Mouse (Mus musculus) limb, embryonic 15.5 days (tissue): Measurements from ENCODE around the gene Nat10. TPM values are rescaled to one million over a fixed set of nuclear protein-coding genes. Genes with fewer than 3 reads are reported as not detected.
A peak's percentile ranks its signal among the peaks of the same experiment; 100 is the strongest.

Experiments
- ATAC-seq: fragments of 200-750 bp; cut with Nextera tagmentation; 2 replicates; pipeline ENCODE4 v1.8.0; 2017; ENCODE audit warnings: low read depth, moderate TSS enrichment; ENCODE audit not compliant: insufficient number of reproducible peaks, low FRiP score, low TSS enrichment
- H3K27ac ChIP-seq: fragments of 300-500 bp; sonication (generic); 2 replicates; pipeline ENCODE4 v1.5.1; 2015; ENCODE audit warnings: moderate library complexity, mild to moderate bottlenecking, inconsistent platforms
- H3K27me3 ChIP-seq: fragments of 300-500 bp; sonication (generic); 2 replicates; pipeline ENCODE4 v1.6.1; 2015; ENCODE audit warnings: inconsistent platforms
- H3K36me3 ChIP-seq: fragments of 300-500 bp; sonication (generic); 2 replicates; pipeline ENCODE4 v1.6.1; 2015; ENCODE audit warnings: inconsistent platforms
- H3K4me1 ChIP-seq: fragments of 300-500 bp; sonication (generic); 2 replicates; pipeline ENCODE4 v1.6.1; 2015; ENCODE audit warnings: inconsistent platforms
- H3K4me2 ChIP-seq: fragments of 300-500 bp; sonication (generic); 2 replicates; pipeline ENCODE4 v1.6.1; 2015; ENCODE audit warnings: mild to moderate bottlenecking, inconsistent platforms
- H3K4me3 ChIP-seq: fragments of 300-500 bp; sonication (generic); 2 replicates; pipeline ENCODE4 v1.5.1; 2015; ENCODE audit warnings: mild to moderate bottlenecking, inconsistent platforms
- H3K9ac ChIP-seq: fragments of 300-500 bp; sonication (generic); 2 replicates; pipeline ENCODE4 v1.6.1; 2015; ENCODE audit warnings: inconsistent platforms
- H3K9me3 ChIP-seq: fragments of 300-500 bp; sonication (generic); 2 replicates; pipeline ENCODE4 v1.6.1; 2016; ENCODE audit warnings: inconsistent platforms
- WGBS: fragments of 180-500 bp; shearing (Covaris S2); methylation state at CpG from one replicate; pipeline ENCODE4 v1.1.7; 2015; 5-methylcytosine and 5-hydroxymethylcytosine counted together
- polyA plus RNA-seq: library from polyadenylated mRNA; unstranded; fragments of >200 nt; fragmentation: Nextera tagmentation; extraction: Ambion mirVana; gene quantifications from 2 replicates; pipeline ENCODE4 v1.2.1, GENCODE M21; 2015

Nat10 gene
- polyA plus RNA-seq, 1 experiment from 2014 or later, result 25.2 TPM

GRCm38 (mm10) chr2:103706226-103706625, 54.8 kb downstream of the Nat10 start:
- WGBS, result 7% methylated on average over 11 of the region's 11 CpGs
- H3K36me3 ChIP-seq, result peaks cover 65% of the 10 kb centered on the region

GRCm38 (mm10) chr2:103705826-103706225, 55.2 kb downstream of the Nat10 start:
- H3K4me3 ChIP-seq, result no peak overlapping the region
- no peaks in the 10 kb centered on the region for H3K9me3 ChIP-seq
- H3K4me2 ChIP-seq, result no peak overlapping the region
- no peak overlapping the region for H3K27ac ChIP-seq
- peaks cover 3% of the 10 kb centered on the region; the same call in 1 of the 2 replicates for H3K27me3 ChIP-seq
- no peak for ATAC-seq
- H3K9ac ChIP-seq, result no peak overlapping the region
- peaks cover 30% of the 10 kb centered on the region for H3K4me1 ChIP-seq
- WGBS, result 64% methylated on average over 4 of the region's 4 CpGs
- H3K36me3 ChIP-seq, result peaks cover 63% of the 10 kb centered on the region

More at GRCm38 (mm10) chr2:103706226-103706625, 54.8 kb downstream of the Nat10 start:
- Histone ChIP-seq H3K9me3 (no peaks in the 10 kb centered on the region), H3K4me3 (no peak overlapping the region), H3K9ac (no peak overlapping the region), H3K27me3 (no peaks in the 10 kb centered on the region), H3K27ac (0 out of 2 replicates have a peak overlapping the region, but pooled peaks have one; percentile 6), H3K4me2 (no peak overlapping the region), H3K4me1 (peaks cover 30% of the 10 kb centered on the region)
- ATAC-seq, result peak; percentile 58; the same call in 1 of the 2 replicates

- peaks cover 6% of the 10 kb centered on the region; the same call in 1 of the 2 replicates for H3K27me3 ChIP-seq
- H3K4me3 ChIP-seq, result no peak overlapping the region
- 38% methylated on average over 4 of the region's 4 CpGs for WGBS
- no peak for ATAC-seq
- peaks cover 36% of the 10 kb centered on the region for H3K4me1 ChIP-seq
- no peak overlapping the region for H3K4me2 ChIP-seq
- no peaks in the 10 kb centered on the region for H3K9me3 ChIP-seq
- 0 out of 2 replicates have a peak overlapping the region, but pooled peaks have one; percentile 22 for H3K27ac ChIP-seq
- peaks cover 44% of the 10 kb centered on the region for H3K36me3 ChIP-seq
- H3K9ac ChIP-seq, result no peak overlapping the region
These were observed 57.2 kb downstream of the Nat10 start for GRCm38 (mm10) chr2:103703865-103704264.

DNA sequence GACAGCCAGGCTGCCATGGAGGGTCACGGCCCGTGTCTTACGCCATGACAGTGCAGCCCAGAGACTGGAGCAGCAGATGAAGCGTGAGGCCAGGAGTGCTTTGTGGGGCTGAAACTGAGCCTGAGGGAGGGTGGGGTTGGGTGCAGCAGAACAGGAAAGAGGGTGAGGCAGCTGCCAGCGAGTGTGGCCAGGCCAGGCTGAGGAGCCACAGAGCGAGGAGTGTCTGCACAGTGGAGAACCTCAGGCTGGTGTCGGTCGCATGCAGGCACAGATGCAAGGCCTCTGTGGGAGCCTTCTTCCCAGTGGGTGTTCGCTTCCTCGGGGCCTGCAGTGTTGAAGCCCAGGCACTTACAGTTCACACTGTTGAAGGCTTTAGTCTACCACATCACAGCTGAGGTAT, 57.7 kb downstream of the Nat10 start:
- H3K27ac ChIP-seq, result 0 out of 2 replicates have a peak overlapping the region, but pooled peaks have one; percentile 22
- no peak overlapping the region for H3K4me2 ChIP-seq
- H3K4me3 ChIP-seq, result no peak overlapping the region
- peaks cover 6% of the 10 kb centered on the region; the same call in 1 of the 2 replicates for H3K27me3 ChIP-seq
- 65% methylated on average over 10 of the region's 10 CpGs for WGBS
- no peak overlapping the region for H3K9ac ChIP-seq
- peaks cover 36% of the 10 kb centered on the region for H3K4me1 ChIP-seq
- peaks cover 38% of the 10 kb centered on the region for H3K36me3 ChIP-seq
- H3K9me3 ChIP-seq, result no peaks in the 10 kb centered on the region
- no peak for ATAC-seq

GRCm38 (mm10) chr2:103700514-103700913, 60.6 kb downstream of the Nat10 start:
- H3K4me2 ChIP-seq, result no peak overlapping the region
- WGBS, result 75% methylated on average over 12 of the region's 12 CpGs
- no peak overlapping the region for H3K9ac ChIP-seq
- no peak overlapping the region for H3K27ac ChIP-seq
- H3K4me3 ChIP-seq, result no peak overlapping the region
- H3K27me3 ChIP-seq, result peaks cover 6% of the 10 kb centered on the region; the same call in 1 of the 2 replicates
- peaks cover 34% of the 10 kb centered on the region for H3K4me1 ChIP-seq
- H3K9me3 ChIP-seq, result no peaks in the 10 kb centered on the region
- peaks cover 26% of the 10 kb centered on the region for H3K36me3 ChIP-seq
- ATAC-seq, result no peak

DNA sequence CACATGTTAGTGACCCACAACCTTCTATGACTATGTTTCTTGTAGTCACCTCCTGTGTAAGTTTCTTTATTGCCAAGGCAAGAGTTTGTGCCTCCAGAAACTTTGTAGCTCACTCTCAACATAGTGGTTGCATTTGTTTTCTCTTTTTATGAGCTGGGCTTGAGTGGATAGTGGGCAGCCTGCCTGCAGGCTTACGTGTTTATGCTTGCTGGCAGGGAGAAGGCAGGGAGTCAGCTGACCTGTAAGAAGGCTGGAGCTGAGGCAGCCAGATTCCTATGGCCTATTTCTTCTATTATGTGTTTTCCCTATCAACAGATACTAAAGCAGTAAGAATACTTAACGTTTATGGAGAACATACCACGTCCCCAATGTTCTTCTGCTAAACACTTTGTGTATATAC, 64.9 kb downstream of the Nat10 start:
- peaks cover 38% of the 10 kb centered on the region for H3K4me1 ChIP-seq
- peaks cover 2% of the 10 kb centered on the region; the same call in 1 of the 2 replicates for H3K36me3 ChIP-seq
- ATAC-seq, result peak; percentile 82; the same call in 1 of the 2 replicates
- no peak overlapping the region for H3K4me3 ChIP-seq
- H3K27me3 ChIP-seq, result peaks cover 6% of the 10 kb centered on the region; the same call in 1 of the 2 replicates
- H3K9me3 ChIP-seq, result no peaks in the 10 kb centered on the region
- H3K9ac ChIP-seq, result no peak overlapping the region
- peak overlapping the region; percentile 54 for H3K27ac ChIP-seq
- no peak overlapping the region for H3K4me2 ChIP-seq
- 28% methylated on average over 3 of the region's 3 CpGs for WGBS

DNA sequence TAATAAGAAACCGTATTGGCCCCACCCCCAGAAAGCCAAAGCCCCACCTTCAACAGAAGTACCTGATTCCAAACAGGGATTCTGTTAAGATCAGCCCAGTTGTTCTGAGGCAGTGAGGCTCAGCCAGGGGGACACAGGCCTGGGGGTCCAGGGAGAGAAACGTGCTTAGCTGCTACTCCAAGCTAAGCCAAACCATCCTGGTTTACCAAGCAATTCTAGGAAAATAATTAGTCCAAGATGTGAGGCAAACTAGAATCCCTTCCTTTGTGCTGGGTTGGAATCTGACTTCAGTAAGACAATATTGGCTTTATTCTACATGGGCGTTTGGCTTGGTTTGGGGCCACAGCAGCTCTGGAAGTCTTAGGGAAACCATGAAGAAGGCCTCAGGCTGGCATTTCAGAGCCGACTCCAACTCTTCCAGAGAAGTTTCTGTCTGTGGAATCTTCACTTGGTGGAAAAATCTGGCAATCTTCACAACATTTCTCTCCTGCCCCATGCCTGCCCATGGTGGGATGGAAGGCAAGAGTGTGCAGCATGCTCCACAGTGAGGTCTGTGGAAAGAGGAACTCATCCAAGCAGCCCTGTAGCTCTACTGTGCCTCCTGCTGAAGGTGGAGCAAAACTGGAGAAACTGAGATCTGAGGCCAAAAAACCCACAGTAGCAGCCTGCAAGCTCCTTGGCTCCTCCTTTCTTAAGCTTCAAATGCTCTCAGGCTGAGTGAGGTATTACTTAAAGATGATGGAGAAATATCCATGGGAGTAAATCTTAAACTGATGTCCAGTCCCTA, 66.1 kb downstream of the Nat10 start:
- Histone ChIP-seq H3K4me1 (peaks cover 43% of the 10 kb centered on the region), H3K4me2 (no peak overlapping the region), H3K27me3 (no peaks in the 10 kb centered on the region), H3K9me3 (no peaks in the 10 kb centered on the region), H3K4me3 (no peak overlapping the region), H3K9ac (no peak overlapping the region), H3K27ac (peak overlapping the region; percentile 54), H3K36me3 (no peaks in the 10 kb centered on the region)
- 39% methylated on average over 4 of the region's 4 CpGs for WGBS
- ATAC-seq, result no peak

GRCm38 (mm10) chr2:103692810-103693209, 68.3 kb downstream of the Nat10 start:
- ATAC-seq, result no peak
- no peak overlapping the region for H3K4me2 ChIP-seq
- H3K4me3 ChIP-seq, result no peak overlapping the region
- no peaks in the 10 kb centered on the region for H3K9me3 ChIP-seq
- no peak overlapping the region for H3K27ac ChIP-seq
- no peak overlapping the region for H3K9ac ChIP-seq
- no peaks in the 10 kb centered on the region for H3K36me3 ChIP-seq
- H3K4me1 ChIP-seq, result peaks cover 43% of the 10 kb centered on the region
- WGBS, result 79% methylated on average over 1 of the region's 1 CpGs
- no peaks in the 10 kb centered on the region for H3K27me3 ChIP-seq

- Histone ChIP-seq H3K9me3 (no peaks in the 10 kb centered on the region), H3K4me2 (no peak overlapping the region), H3K4me3 (no peak overlapping the region), H3K36me3 (no peaks in the 10 kb centered on the region), H3K27me3 (no peaks in the 10 kb centered on the region), H3K4me1 (peaks cover 35% of the 10 kb centered on the region), H3K27ac (no peak overlapping the region), H3K9ac (no peak overlapping the region)
- 86% methylated on average over 1 of the region's 1 CpGs for WGBS
- ATAC-seq, result no peak
These were observed 69.8 kb downstream of the Nat10 start for GRCm38 (mm10) chr2:103691278-103691677.

DNA sequence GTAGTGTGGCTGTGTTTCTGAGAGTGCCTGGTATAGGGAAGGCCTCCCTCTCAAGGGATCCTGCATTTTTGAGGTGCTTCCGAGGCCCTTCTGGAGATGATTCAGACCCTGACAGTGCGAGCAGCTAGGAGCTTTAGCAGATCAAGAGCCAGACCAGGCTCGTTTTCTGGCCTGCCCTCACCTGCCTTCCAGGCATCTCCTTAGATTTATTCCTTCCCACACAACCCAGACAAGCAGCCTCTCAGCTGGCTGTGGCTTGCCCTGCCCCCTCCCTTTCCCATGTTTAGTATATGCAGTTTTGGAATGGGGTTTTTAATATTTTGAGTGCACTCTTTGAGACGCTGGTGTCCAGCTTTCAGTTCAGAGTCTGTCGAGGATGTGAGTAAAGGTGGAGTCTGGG, 70.2 kb downstream of the Nat10 start:
- Histone ChIP-seq H3K27ac (peak overlapping the region; percentile 50; the same call in 1 of the 2 replicates), H3K9ac (no peak overlapping the region), H3K9me3 (no peaks in the 10 kb centered on the region), H3K27me3 (no peaks in the 10 kb centered on the region), H3K4me3 (no peak overlapping the region), H3K4me1 (peaks cover 35% of the 10 kb centered on the region), H3K4me2 (no peak overlapping the region), H3K36me3 (no peaks in the 10 kb centered on the region)
- no peak for ATAC-seq
- 43% methylated on average over 5 of the region's 5 CpGs for WGBS

DNA sequence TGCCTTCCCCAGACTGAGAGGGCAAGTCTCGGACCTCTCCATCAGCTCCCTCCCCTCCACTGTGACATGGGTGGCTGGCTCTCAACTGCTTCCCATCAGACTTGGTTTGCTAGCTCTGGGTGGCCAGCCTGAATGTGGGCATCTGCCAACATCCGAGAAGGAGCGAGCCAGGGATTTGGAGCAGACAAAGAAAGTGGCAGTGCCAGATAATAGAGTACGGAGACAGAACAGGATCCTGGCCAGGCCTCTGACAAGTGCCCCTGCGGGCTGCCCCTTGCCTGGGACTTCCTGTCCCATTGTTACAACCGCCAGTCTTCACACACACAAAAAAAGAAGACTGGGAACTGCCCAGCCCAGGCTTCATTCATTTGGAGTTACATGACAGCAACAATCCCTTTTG, 70.6 kb downstream of the Nat10 start:
- Histone ChIP-seq H3K9ac (no peak overlapping the region), H3K36me3 (no peaks in the 10 kb centered on the region), H3K9me3 (no peaks in the 10 kb centered on the region), H3K4me3 (no peak overlapping the region), H3K27me3 (no peaks in the 10 kb centered on the region), H3K27ac (peak overlapping the region; percentile 50), H3K4me2 (no peak overlapping the region), H3K4me1 (peaks cover 35% of the 10 kb centered on the region)
- WGBS, result 62% methylated on average over 6 of the region's 6 CpGs
- no peak for ATAC-seq

GRCm38 (mm10) chr2:103687888-103688287, 73.2 kb downstream of the Nat10 start:
- no peak overlapping the region for H3K9ac ChIP-seq
- H3K4me1 ChIP-seq, result peaks cover 33% of the 10 kb centered on the region
- no peak overlapping the region for H3K4me2 ChIP-seq
- no peaks in the 10 kb centered on the region for H3K27me3 ChIP-seq
- H3K27ac ChIP-seq, result no peak overlapping the region
- H3K4me3 ChIP-seq, result no peak overlapping the region
- no peak for ATAC-seq
- no peaks in the 10 kb centered on the region for H3K36me3 ChIP-seq
- H3K9me3 ChIP-seq, result no peaks in the 10 kb centered on the region
